Mouse (Mus musculus) forebrain, embryonic 16.5 days (tissue): ENCODE results near the gene Msx3. TPM values are rescaled to one million over a fixed set of nuclear protein-coding genes. Genes with fewer than 3 reads are reported as not detected.

ENCODE experiments used
- ATAC-seq: fragments of 200-750 bp; cut with Nextera tagmentation; 2 replicates; pipeline ENCODE4 v1.8.0; 2017; ENCODE audit warnings: mild to moderate bottlenecking, moderate library complexity
- H3K27ac ChIP-seq: fragments of 300-500 bp; sonication (generic); 2 replicates; pipeline ENCODE4 v1.5.1; 2014; ENCODE audit warnings: low read length, control low read depth
- H3K27me3 ChIP-seq: fragments of 300-500 bp; sonication (generic); replicated peaks from 2 replicates; pipeline ENCODE4 v1.6.1; 2014; ENCODE audit warnings: low read length; ENCODE audit not compliant: control insufficient read depth, insufficient read depth
- H3K36me3 ChIP-seq: fragments of 300-500 bp; sonication (generic); 2 replicates; pipeline ENCODE4 v1.6.1; 2014; ENCODE audit not compliant: control insufficient read depth, insufficient read depth
- H3K4me1 ChIP-seq: fragments of 300-500 bp; sonication (generic); replicated peaks from 2 replicates; pipeline ENCODE4 v1.6.1; 2014; ENCODE audit warnings: low read length; ENCODE audit not compliant: control insufficient read depth, insufficient read depth
- H3K4me2 ChIP-seq: fragments of 300-500 bp; sonication (generic); 2 replicates; pipeline ENCODE4 v1.6.1; 2014; ENCODE audit warnings: mild to moderate bottlenecking, low read length, control low read depth
- H3K4me3 ChIP-seq: fragments of 300-500 bp; sonication (generic); replicated peaks from 2 replicates; pipeline ENCODE4 v1.5.1; 2014; ENCODE audit warnings: mild to moderate bottlenecking, low read length, control low read depth
- H3K9ac ChIP-seq: fragments of 300-500 bp; sonication (generic); replicated peaks from 2 replicates; pipeline ENCODE4 v1.6.1; 2014; ENCODE audit warnings: low read depth, low read length, control low read depth
- H3K9me3 ChIP-seq: fragments of 300-500 bp; sonication (generic); 2 replicates; pipeline ENCODE4 v1.6.1; 2016; ENCODE audit warnings: low read length; ENCODE audit not compliant: control insufficient read depth
- WGBS: fragments of 180-500 bp; shearing (Covaris S2); extraction: QIAGEN DNeasy Blood & Tissue Kit; methylation state at CpG from one replicate; pipeline ENCODE4 v1.1.7; 2014; 5-methylcytosine and 5-hydroxymethylcytosine counted together
- polyA plus RNA-seq: library from polyadenylated mRNA; unstranded; fragments of >200 nt; fragmentation: Nextera tagmentation; extraction: Ambion mirVana; gene quantifications from 2 replicates; pipeline ENCODE4 v1.2.1, GENCODE M21; 2015

Gene Msx3
- polyA plus RNA-seq, 1 experiment from 2014 or later = 1.7 TPM

GRCm38 (mm10) chr7:140001086-140001740 lies 47.7 kb downstream of the Msx3 start:
- Histone ChIP-seq H3K4me3 (no peak overlapping the region), H3K36me3 (peaks cover 57% of the 10 kb centered on the region), H3K27ac (no peak overlapping the region), H3K4me2 (no peak overlapping the region), H3K9ac (no peak overlapping the region), H3K4me1 (no peaks in the 10 kb centered on the region), H3K9me3 (no peaks in the 10 kb centered on the region), H3K27me3 (no peaks in the 10 kb centered on the region)
- no peak for ATAC-seq
- 53% methylated on average over 12 of the region's 12 CpGs for WGBS

- peaks cover 45% of the 10 kb centered on the region for H3K36me3 ChIP-seq
- 95% methylated on average over 13 of the region's 13 CpGs for WGBS
- H3K27me3 ChIP-seq = no peaks in the 10 kb centered on the region
- H3K9ac ChIP-seq = no peak overlapping the region
- H3K4me1 ChIP-seq = no peaks in the 10 kb centered on the region
- H3K4me2 ChIP-seq = no peak overlapping the region
- no peak overlapping the region for H3K4me3 ChIP-seq
- no peak overlapping the region for H3K27ac ChIP-seq
- no peaks in the 10 kb centered on the region for H3K9me3 ChIP-seq
- ATAC-seq = no peak
Observed at GRCm38 (mm10) chr7:139998691-139999350, 50.1 kb downstream of the Msx3 start.

Other genes starting within 250 kb of the Msx3 start
- 11.6 and 17.9 TPM in 2 replicates for gene Adgra1, start 214.9 kb downstream of the Msx3 start, polyA plus RNA-seq
- gene Kndc1, start 154.4 kb downstream of the Msx3 start, polyA plus RNA-seq = 4.0 and 7.7 TPM in 2 replicates
- not detected in 2 replicates for gene Utf1, start 105.3 kb downstream of the Msx3 start, polyA plus RNA-seq
- gene 6430531B16Rik, start 70.3 kb downstream of the Msx3 start, polyA plus RNA-seq = 0.62 and 0.87 TPM in 2 replicates
- gene Adam8, start 56.5 kb downstream of the Msx3 start, polyA plus RNA-seq = 3.3 and 4.7 TPM in 2 replicates
- gene Zfp511, start 12.7 kb downstream of the Msx3 start, polyA plus RNA-seq = 54.5 and 62.0 TPM in 2 replicates
- gene Tubgcp2, start 12.4 kb downstream of the Msx3 start, polyA plus RNA-seq = 72.7 and 76.3 TPM in 2 replicates
- 116 and 179 TPM in 2 replicates for gene Caly, start 33.5 kb upstream of the Msx3 start, polyA plus RNA-seq
- not detected in 2 replicates for gene Prap1, start 44.3 kb upstream of the Msx3 start, polyA plus RNA-seq
- 13.4 and 15.5 TPM in 2 replicates for gene Fuom, start 53.4 kb upstream of the Msx3 start, polyA plus RNA-seq
- 6.6 and 7.8 TPM in 2 replicates for gene Paox, start 66.7 kb upstream of the Msx3 start, polyA plus RNA-seq
- 107 and 119 TPM in 2 replicates for gene Echs1, start 67.4 kb upstream of the Msx3 start, polyA plus RNA-seq
- gene Mtg1, start 88.5 kb upstream of the Msx3 start, polyA plus RNA-seq = 34.6 and 36.5 TPM in 2 replicates
- 15.7 and 19.1 TPM in 2 replicates for gene Sprn, start 105.8 kb upstream of the Msx3 start, polyA plus RNA-seq
- not detected in 2 replicates for gene Olfr522, start 115.7 kb upstream of the Msx3 start, polyA plus RNA-seq
- not detected in 2 replicates for gene Olfr523, start 124.1 kb upstream of the Msx3 start, polyA plus RNA-seq
- not detected in 2 replicates for gene Olfr524, start 156.9 kb upstream of the Msx3 start, polyA plus RNA-seq
- not detected in 2 replicates for gene Cd163l1, start 169.2 kb upstream of the Msx3 start, polyA plus RNA-seq
- not detected in 2 replicates for gene 5830411N06Rik, start 198.2 kb upstream of the Msx3 start, polyA plus RNA-seq